Mouse (Mus musculus): Measurements from ENCODE around the gene Pcyt2. TPM values are rescaled to one million over a fixed set of nuclear protein-coding genes. Genes with fewer than 3 reads are reported as not detected.

Gene Pcyt2
- polyA plus RNA-seq (2012; rRNA removed) = 247 and 305 TPM in 2 replicates
- 101 and 119 TPM in 2 replicates for polyA plus RNA-seq (2014; fragmentation: Nextera tagmentation; extraction: Ambion mirVana)

GRCm38 (mm10) chr11:120617519-120618112, at the start of gene Pcyt2:
TSS of gene Pcyt2 (minus strand) at chr11:120617936.
- Histone ChIP-seq H3K27me3 (ENCODE audit: control insufficient read depth, insufficient read depth, low read length) (no peaks in the 10 kb centered on the region), H3K9me3 (ENCODE audit: control insufficient read depth, low read length) (no peaks in the 10 kb centered on the region), H3K4me3 (replicated peaks; ENCODE audit: low read length) (peak within 1 kb of the TSS; percentile 87), H3K9ac (ENCODE audit: low read depth, low read length, severe bottlenecking) (peak within 1 kb of the TSS; percentile 72), H3K4me2 (replicated peaks; ENCODE audit: low read depth, low read length, severe bottlenecking) (peak within 1 kb of the TSS; percentile 82), H3K27ac (replicated peaks; ENCODE audit: low read depth, low read length) (0 out of 2 replicates have a peak within 1 kb of the TSS, but pooled peaks have one; percentile 43), H3K4me1 (ENCODE audit: control insufficient read depth, insufficient read depth, low read length) (peaks cover 11% of the 10 kb centered on the region), H3K36me3 (ENCODE audit: control insufficient read depth, insufficient read depth, low read length) (peaks cover 67% of the 10 kb centered on the region)
- under 1% methylated on average over 48 of the region's 56 CpGs for WGBS
- TF ChIP-seq POLR2A (IDR thresholded peaks at IDR 0.05; ENCODE audit: borderline replicate concordance, extremely low read depth, insufficient read depth, insufficient read length) = no peak
- DNase-seq (ENCODE audit: low spot score) (peak; percentile 89), ATAC-seq (ENCODE audit: low FRiP score, low read depth) (peak; percentile 94)

DNA sequence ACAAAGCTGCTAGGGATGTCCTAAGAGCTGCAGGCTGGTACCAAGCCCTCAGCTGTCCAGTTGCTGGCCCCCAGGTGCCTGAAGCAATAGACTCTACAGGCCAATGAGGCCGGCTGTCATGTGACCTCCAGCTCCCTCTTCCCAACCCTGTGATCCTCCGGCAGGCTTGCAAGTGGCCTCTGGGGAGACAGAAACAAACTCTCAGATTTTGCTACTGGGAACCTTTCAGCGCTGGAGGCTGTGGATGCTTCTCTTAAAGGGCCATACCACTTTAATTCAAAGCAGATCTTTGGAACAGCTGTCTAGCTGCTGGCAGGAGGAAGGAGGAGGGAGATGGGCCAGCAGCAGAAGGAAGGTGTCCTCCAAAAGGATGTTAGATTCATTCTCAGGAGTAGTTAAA, 48.9 kb upstream of the Pcyt2 start:
- DNase-seq (ENCODE audit: low spot score) = no peak
- no peak overlapping the region for H3K9ac ChIP-seq (ENCODE audit: low read depth, low read length, severe bottlenecking)

GRCm38 (mm10) chr11:120665406-120665805, 47.7 kb upstream of the Pcyt2 start:
- H3K27me3 ChIP-seq (ENCODE audit: control insufficient read depth, insufficient read depth, low read length) = peaks cover 25% of the 10 kb centered on the region
- H3K4me3 ChIP-seq (replicated peaks; ENCODE audit: low read length) = no peak overlapping the region
- no peak overlapping the region for H3K9ac ChIP-seq (ENCODE audit: low read depth, low read length, severe bottlenecking)
- H3K4me2 ChIP-seq (replicated peaks; ENCODE audit: low read depth, low read length, severe bottlenecking) = no peak overlapping the region
- ATAC-seq (ENCODE audit: low FRiP score, low read depth) (peak; percentile 39; the same call in 1 of the 2 replicates), DNase-seq (ENCODE audit: low spot score) (peak; percentile 22)
- no peaks in the 10 kb centered on the region for H3K36me3 ChIP-seq (ENCODE audit: control insufficient read depth, insufficient read depth, low read length)
- 63% methylated on average over 3 of the region's 3 CpGs for WGBS
- H3K27ac ChIP-seq (replicated peaks; ENCODE audit: low read depth, low read length) = no peak overlapping the region
- no peaks in the 10 kb centered on the region for H3K9me3 ChIP-seq (ENCODE audit: control insufficient read depth, low read length)
- H3K4me1 ChIP-seq (ENCODE audit: control insufficient read depth, insufficient read depth, low read length) = peaks cover 12% of the 10 kb centered on the region
- TF ChIP-seq POLR2A (IDR thresholded peaks at IDR 0.05; ENCODE audit: borderline replicate concordance, extremely low read depth, insufficient read depth, insufficient read length) = no peak

More for the DNA sequence above, 48.9 kb upstream of the Pcyt2 start:
- no peak for ATAC-seq (ENCODE audit: low FRiP score, low read depth)
- WGBS = 2% methylated on average over 3 of the region's 3 CpGs
- no peak overlapping the region for H3K4me3 ChIP-seq (replicated peaks; ENCODE audit: low read length)
- no peaks in the 10 kb centered on the region for H3K36me3 ChIP-seq (ENCODE audit: control insufficient read depth, insufficient read depth, low read length)
- peaks cover 6% of the 10 kb centered on the region; the same call in 1 of the 2 replicates for H3K4me1 ChIP-seq (ENCODE audit: control insufficient read depth, insufficient read depth, low read length)
- H3K27me3 ChIP-seq (ENCODE audit: control insufficient read depth, insufficient read depth, low read length) = peaks cover 13% of the 10 kb centered on the region
- no peak overlapping the region for H3K4me2 ChIP-seq (replicated peaks; ENCODE audit: low read depth, low read length, severe bottlenecking)
- TF ChIP-seq POLR2A (IDR thresholded peaks at IDR 0.05; ENCODE audit: borderline replicate concordance, extremely low read depth, insufficient read depth, insufficient read length) = no peak
- H3K9me3 ChIP-seq (ENCODE audit: control insufficient read depth, low read length) = no peaks in the 10 kb centered on the region
- H3K27ac ChIP-seq (replicated peaks; ENCODE audit: low read depth, low read length) = no peak overlapping the region

DNA sequence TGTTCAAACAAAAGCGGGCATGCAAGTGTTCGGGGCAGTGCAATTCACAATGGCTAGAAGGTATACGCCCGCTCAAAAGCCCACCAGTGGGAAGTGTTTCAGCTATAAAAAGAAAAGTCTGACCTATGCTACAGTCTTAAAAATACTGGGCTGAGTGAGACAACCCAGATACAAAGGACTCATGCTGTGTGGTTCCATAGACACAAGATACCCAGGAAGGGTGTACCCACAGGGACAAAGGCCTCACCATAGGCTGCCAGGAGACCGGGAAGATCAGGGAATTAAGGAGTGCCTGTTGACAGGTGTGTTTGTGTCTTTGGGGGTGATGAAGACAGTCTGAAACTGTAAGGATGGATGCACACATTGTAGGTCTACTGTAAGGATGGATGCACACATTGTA, 46.0 kb upstream of the Pcyt2 start:
- no peaks in the 10 kb centered on the region for H3K36me3 ChIP-seq (ENCODE audit: control insufficient read depth, insufficient read depth, low read length)
- H3K9ac ChIP-seq (ENCODE audit: low read depth, low read length, severe bottlenecking) = no peak overlapping the region
- WGBS = 88% methylated on average over 5 of the region's 5 CpGs
- no peak overlapping the region for H3K27ac ChIP-seq (replicated peaks; ENCODE audit: low read depth, low read length)
- H3K4me3 ChIP-seq (replicated peaks; ENCODE audit: low read length) = no peak overlapping the region
- no peak for ATAC-seq (ENCODE audit: low FRiP score, low read depth)
- H3K27me3 ChIP-seq (ENCODE audit: control insufficient read depth, insufficient read depth, low read length) = peaks cover 42% of the 10 kb centered on the region
- DNase-seq (ENCODE audit: low spot score) = no peak
- H3K4me2 ChIP-seq (replicated peaks; ENCODE audit: low read depth, low read length, severe bottlenecking) = no peak overlapping the region
- no peaks in the 10 kb centered on the region for H3K9me3 ChIP-seq (ENCODE audit: control insufficient read depth, low read length)
- H3K4me1 ChIP-seq (ENCODE audit: control insufficient read depth, insufficient read depth, low read length) = peaks cover 12% of the 10 kb centered on the region
- no peak for TF ChIP-seq POLR2A (IDR thresholded peaks at IDR 0.05; ENCODE audit: borderline replicate concordance, extremely low read depth, insufficient read depth, insufficient read length)

- TF ChIP-seq POLR2A (IDR thresholded peaks at IDR 0.05; ENCODE audit: borderline replicate concordance, extremely low read depth, insufficient read depth, insufficient read length) = no peak
- Histone ChIP-seq H3K27me3 (ENCODE audit: control insufficient read depth, insufficient read depth, low read length) (peaks cover 49% of the 10 kb centered on the region), H3K27ac (replicated peaks; ENCODE audit: low read depth, low read length) (no peak overlapping the region), H3K4me2 (replicated peaks; ENCODE audit: low read depth, low read length, severe bottlenecking) (no peak overlapping the region), H3K36me3 (ENCODE audit: control insufficient read depth, insufficient read depth, low read length) (no peaks in the 10 kb centered on the region), H3K4me1 (ENCODE audit: control insufficient read depth, insufficient read depth, low read length) (peaks cover 12% of the 10 kb centered on the region), H3K4me3 (replicated peaks; ENCODE audit: low read length) (no peak overlapping the region), H3K9me3 (ENCODE audit: control insufficient read depth, low read length) (no peaks in the 10 kb centered on the region), H3K9ac (ENCODE audit: low read depth, low read length, severe bottlenecking) (no peak overlapping the region)
- DNase-seq (ENCODE audit: low spot score) (no peak), ATAC-seq (ENCODE audit: low FRiP score, low read depth) (no peak)
- WGBS = 78% methylated on average over 6 of the region's 6 CpGs
These were observed 45.0 kb upstream of the Pcyt2 start for GRCm38 (mm10) chr11:120662759-120663158.

Data from limb, embryonic 14.5 days (tissue).